Mouse (Mus musculus): Measurements from ENCODE around the gene Lef1. TPM values are rescaled to one million over a fixed set of nuclear protein-coding genes. Genes with fewer than 3 reads are reported as not detected.

The Lef1 gene
- total RNA-seq, 2 experiments from 2014 or later: 0.19 to 0.31 TPM

DNA sequence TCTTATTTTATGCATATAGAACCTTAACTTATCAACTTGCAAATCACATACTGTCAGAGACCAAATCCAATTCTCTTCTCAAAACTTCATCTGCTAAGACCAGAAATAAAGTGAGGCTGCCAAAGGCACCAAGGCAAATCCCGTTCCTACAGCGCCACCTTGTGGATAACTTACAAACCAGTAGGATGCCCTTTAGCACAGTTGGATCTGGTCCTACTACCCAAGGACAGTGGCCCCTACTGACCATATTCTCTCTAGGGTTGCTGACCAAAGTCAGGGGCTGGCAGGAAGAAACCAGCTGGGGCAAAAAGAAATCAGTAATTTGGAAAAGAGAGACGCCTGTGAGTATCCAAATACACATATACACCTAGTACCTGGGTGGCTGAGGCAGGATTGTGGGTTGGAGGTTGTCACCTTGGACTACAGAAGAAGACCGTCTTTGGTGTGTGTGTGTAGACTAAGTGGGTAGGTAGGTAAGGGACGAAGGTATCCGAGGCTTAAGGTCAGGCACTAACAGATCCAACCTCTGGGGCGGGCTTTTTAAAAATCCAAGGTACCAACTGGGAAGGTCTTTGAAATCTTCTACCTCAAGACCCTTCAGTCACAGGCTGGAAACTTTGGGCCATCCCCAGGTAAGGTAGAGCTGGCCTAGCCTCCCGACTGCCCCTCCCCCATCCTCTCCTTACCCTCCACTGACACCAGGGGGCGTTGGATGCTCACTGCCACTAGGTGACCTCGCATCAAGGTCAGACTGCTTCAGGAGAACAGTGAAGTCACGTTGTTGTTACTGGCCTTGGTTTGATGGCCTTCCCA lies 135.7 kb downstream of the Lef1 start:
- intact Hi-C loops (cut with DNase I): loop anchor here (5.0 kb wide), 1 partner anchor 41 kb away; no protein-coding TSS in a partner anchor
- DNase-seq: peak; percentile 62 to 66

GRCm38 (mm10) chr3:131246579-131247046 lies 136.3 kb downstream of the Lef1 start:
- intact Hi-C loops (cut with DNase I): loop anchor here (5.0 kb wide), 1 partner anchor 41 kb away; no protein-coding TSS in a partner anchor
- DNase-seq: peak; percentile 29 to 51

- no peak for DNase-seq
- intact Hi-C loops (cut with DNase I): loop anchor here (5.0 kb wide), 1 partner anchor 40 kb away; no protein-coding TSS in a partner anchor
Observed at GRCm38 (mm10) chr3:131247447-131247846, 137.2 kb downstream of the Lef1 start.

- DNase-seq: no peak
- intact Hi-C loops (cut with DNase I): loop anchor here (5.0 kb wide), 1 partner anchor 39 kb away; no protein-coding TSS in a partner anchor
Observed at GRCm38 (mm10) chr3:131247851-131248250, 137.6 kb downstream of the Lef1 start.

GRCm38 (mm10) chr3:131248444-131248843 lies 138.2 kb downstream of the Lef1 start:
- intact Hi-C loops (cut with DNase I): loop anchor here (5.0 kb wide), 1 partner anchor 39 kb away; no protein-coding TSS in a partner anchor
- DNase-seq: no peak

DNA sequence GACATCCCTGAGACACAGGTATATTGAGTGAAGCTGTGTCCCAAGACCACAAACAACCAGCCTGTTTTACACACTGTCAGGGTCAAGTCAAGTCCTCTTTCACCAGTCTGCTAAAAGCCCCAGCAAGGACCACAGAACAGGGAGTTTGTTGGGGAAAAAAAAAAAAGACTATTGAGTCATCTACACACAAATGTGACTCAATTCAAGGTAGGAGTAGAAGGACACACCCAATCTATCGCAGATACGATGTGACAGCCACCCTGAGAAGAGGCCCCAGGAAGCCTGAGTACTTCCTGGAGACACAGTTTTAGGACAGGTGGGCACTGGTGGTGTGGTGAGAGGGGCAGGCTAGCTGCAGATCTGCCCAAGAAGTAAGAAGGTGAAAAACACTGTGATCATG lies 140.0 kb downstream of the Lef1 start:
- DNase-seq: no peak
- intact Hi-C loops (cut with DNase I): loop anchor here (2.0 kb wide), 1 partner anchor 17 kb away; no protein-coding TSS in a partner anchor

DNA sequence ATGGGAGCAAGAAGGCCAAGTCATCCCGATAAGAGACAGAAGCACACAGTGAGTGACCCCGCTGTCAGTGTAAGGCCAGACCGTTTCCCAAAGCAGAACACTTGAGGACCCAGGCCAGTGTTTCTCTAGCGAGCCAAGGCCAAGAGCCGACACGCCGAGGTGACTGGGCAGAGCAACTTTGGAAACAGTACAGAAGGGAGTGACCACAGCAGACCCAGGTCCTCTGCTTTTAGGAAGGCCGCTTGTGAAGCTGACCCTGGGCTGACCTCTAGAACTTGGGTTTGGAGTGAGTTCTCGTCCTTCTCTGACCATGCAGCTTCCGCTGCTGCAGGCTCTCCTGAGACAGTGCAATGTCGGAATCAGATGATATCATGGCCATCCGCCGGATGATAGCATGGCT lies 140.7 kb downstream of the Lef1 start:
- intact Hi-C loops (cut with DNase I): loop anchor here (2.0 kb wide), 1 partner anchor 16 kb away; no protein-coding TSS in a partner anchor
- no peak for DNase-seq

- DNase-seq: no peak
- intact Hi-C loops (cut with DNase I): loop anchor here (2.0 kb wide), 1 partner anchor 15 kb away; no protein-coding TSS in a partner anchor
Observed at GRCm38 (mm10) chr3:131251601-131252000, 141.3 kb downstream of the Lef1 start.

DNA sequence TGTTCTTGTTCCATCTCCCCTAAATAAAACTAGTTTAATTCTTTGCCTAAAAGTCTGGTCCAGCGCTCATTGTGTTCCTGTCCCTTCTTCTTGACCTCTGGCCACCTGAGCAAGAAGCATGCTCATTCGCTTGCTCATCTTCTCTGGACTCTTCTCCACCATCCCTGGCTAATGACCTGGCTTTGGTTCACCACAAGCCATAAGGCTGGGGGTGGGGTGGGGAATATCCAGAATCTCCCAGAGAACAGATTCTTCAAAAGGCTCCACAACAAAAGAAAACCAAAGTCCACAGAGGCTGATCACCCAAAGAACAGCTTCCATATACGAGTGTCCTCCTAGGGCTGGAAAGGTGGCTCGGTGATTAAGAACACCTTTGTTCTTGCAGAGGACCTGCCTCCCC lies 144.7 kb downstream of the Lef1 start:
- DNase-seq: no peak
- intact Hi-C loops (cut with DNase I): no loop called here

- intact Hi-C loops (cut with DNase I): no loop called here
- no peak for DNase-seq
Observed at GRCm38 (mm10) chr3:131255399-131255981, 145.2 kb downstream of the Lef1 start.

DNA sequence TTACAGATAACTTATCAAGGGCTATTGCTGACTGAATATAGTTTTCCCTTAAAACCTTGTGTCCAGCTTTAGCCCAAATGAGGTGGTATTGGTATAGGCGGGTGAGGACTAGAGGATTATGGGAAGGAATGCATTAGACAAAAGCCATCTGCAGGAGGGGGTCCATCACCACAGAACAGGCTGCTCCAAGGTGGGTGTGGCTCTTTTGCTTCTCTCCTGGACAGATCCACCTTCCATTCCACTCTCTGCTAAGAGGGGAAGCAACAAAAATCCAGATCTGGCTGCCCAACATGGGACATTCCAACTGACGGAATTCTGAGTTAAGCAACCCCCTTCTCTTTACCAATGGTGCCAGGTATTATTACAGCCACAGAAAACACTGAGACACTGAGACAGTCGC lies 148.7 kb downstream of the Lef1 start:
- no peak for DNase-seq
- intact Hi-C loops (cut with DNase I): no loop called here

DNA sequence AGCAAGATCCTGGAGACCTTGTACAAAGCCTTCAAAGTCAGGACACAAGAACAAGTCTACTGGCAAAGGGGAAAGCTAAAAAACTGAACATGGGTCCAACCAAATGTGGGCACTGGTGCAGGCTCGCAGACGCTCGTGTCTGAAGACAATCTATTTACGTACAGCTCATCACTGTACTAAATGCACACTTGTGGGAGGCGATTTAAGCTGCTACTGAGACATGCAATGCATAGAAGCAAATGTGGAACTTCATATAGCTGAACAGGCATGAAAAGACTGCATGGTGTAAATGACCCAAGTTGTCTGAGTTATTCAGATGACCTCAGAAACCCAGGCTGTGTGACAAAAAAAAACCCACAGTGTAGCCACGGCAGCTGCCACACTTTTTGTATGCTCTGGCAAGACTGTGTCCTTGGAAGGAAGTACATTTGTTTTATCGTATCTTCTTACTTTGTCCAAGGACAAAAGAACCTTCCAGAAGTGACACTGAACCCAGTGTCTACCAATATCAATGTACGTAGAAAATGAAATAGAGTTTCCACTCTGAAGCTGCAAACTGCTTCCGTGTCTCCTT lies 149.2 kb downstream of the Lef1 start:
- intact Hi-C loops (cut with DNase I): no loop called here
- DNase-seq: no peak

DNA sequence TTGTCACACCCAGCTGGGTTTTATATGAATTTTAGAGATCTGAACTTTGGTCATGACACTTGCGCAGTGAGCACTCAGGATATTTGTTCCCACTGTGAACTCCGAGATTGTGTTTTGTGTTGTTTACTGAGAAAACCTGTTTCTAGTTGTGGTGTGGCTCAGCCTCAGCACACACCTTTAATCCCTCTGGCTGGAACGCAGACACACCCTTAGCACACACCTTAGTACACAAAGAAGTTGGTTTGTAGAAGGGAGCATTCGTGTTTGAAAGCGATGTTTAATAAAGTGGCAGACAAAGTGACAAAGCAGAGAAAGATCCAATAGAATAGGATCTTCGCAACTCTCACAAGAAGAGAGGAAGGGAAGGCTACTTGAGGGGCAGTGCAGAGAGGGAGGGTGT lies 150.1 kb downstream of the Lef1 start:
- intact Hi-C loops (cut with DNase I): no loop called here
- no peak for DNase-seq

GRCm38 (mm10) chr3:131263766-131264486 lies 153.7 kb downstream of the Lef1 start:
- intact Hi-C loops (cut with DNase I): no loop called here
- DNase-seq: no peak

GRCm38 (mm10) chr3:131265516-131265915 lies 155.2 kb downstream of the Lef1 start:
- intact Hi-C loops (cut with DNase I): no loop called here

GRCm38 (mm10) chr3:131266366-131267050 lies 156.2 kb downstream of the Lef1 start:
- intact Hi-C loops (cut with DNase I): loop anchor here (2.0 kb wide), 1 partner anchor 16 kb away; no protein-coding TSS in a partner anchor
- DNase-seq: peak in 1 of 2 experiments; percentile 45

More at GRCm38 (mm10) chr3:131265516-131265915, 155.2 kb downstream of the Lef1 start:
- no peak for DNase-seq

GRCm38 (mm10) chr3:131270381-131270780 lies 160.1 kb downstream of the Lef1 start:
- intact Hi-C loops (cut with DNase I): loop anchor here (10.0 kb wide), 1 partner anchor 1546 kb away; no protein-coding TSS in a partner anchor
- DNase-seq: no peak

GRCm38 (mm10) chr3:131271157-131271556 lies 160.9 kb downstream of the Lef1 start:
- DNase-seq: peak; percentile 52 to 63
- intact Hi-C loops (cut with DNase I): loop anchor here (10.0 kb wide), 1 partner anchor 1546 kb away; no protein-coding TSS in a partner anchor

DNA sequence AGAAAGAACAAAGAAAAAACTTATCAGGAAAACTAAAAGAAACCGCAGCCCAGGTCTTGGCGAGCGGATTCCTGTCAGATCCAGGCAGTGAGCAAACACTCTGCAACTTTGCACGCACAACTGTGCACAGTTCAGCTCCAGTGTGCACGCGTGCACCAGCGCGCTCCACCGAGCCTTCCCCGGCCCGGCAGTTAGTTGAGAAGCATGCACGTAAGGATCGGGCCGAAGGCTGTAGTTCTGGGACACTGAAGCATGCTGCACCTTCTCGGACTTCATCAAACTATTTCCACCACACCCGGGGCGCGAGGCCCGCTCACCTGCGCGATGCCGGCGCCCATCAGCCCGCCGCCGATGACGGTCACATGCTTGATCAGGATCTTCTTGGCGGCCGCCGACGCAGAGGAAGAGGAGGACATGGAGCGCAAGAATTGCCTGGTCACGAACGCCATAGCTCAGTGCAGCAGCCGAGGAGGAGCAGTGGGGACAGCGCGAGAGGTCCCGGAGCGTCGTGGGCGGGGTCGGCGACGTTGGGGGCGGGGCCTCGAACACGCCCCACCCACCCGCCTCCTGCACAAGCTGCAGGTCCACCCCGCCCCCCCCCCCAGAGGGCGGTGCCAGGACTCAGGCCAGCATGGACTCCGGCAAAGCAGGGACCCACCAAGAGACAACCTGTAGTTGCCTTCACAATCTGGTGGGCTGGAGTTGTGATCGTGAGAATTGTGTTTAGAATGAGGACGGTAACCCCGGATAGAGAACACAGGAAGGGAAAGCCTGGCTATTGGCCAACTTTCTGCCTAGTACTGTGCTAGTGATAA lies 161.5 kb downstream of the Lef1 start, which contains the start of gene Hadh:
Gene Hadh, minus strand, starts transcription at position 543 of the 815 bp plus-strand sequence.
- DNase-seq: peak; percentile 85 to 89
- intact Hi-C loops (cut with DNase I): loop anchor here (10.0 kb wide), 1 partner anchor 1547 kb away; no protein-coding TSS in a partner anchor

All from heart, postnatal 36 days (tissue).